Mouse (Mus musculus): ENCODE results near the gene Prss12. TPM values are rescaled to one million over a fixed set of nuclear protein-coding genes. Genes with fewer than 3 reads are reported as not detected.

Gene Prss12
- polyA plus RNA-seq, 1 experiment from 2014 or later: 4.2 TPM

- ATAC-seq (ENCODE audit: low FRiP score): no peak
- Histone ChIP-seq H3K9ac (ENCODE audit: low read depth, low read length) (no peak overlapping the region), H3K4me2 (replicated peaks; ENCODE audit: low read depth, low read length) (no peak overlapping the region), H3K36me3 (ENCODE audit: control insufficient read depth, insufficient read depth, low read length) (no peaks in the 10 kb centered on the region), H3K9me3 (ENCODE audit: control insufficient read depth, low read length) (no peaks in the 10 kb centered on the region), H3K27ac (ENCODE audit: low read depth, low read length) (no peak overlapping the region), H3K27me3 (ENCODE audit: control insufficient read depth, insufficient read depth, low read length) (no peaks in the 10 kb centered on the region), H3K4me3 (ENCODE audit: low read depth, low read length) (no peak overlapping the region), H3K4me1 (replicated peaks; ENCODE audit: control insufficient read depth, insufficient read depth, low read length) (no peaks in the 10 kb centered on the region)
- 79% methylated on average over 6 of the region's 6 CpGs for WGBS
- no peak for DNase-seq (ENCODE audit: low spot score)
Measured at GRCm38 (mm10) chr3:123543585-123544304, 97.0 kb downstream of the Prss12 start.

- DNase-seq (ENCODE audit: low spot score) (no peak), ATAC-seq (ENCODE audit: low FRiP score) (no peak)
- Histone ChIP-seq H3K27ac (ENCODE audit: low read depth, low read length) (no peak overlapping the region), H3K27me3 (ENCODE audit: control insufficient read depth, insufficient read depth, low read length) (no peaks in the 10 kb centered on the region), H3K4me1 (replicated peaks; ENCODE audit: control insufficient read depth, insufficient read depth, low read length) (no peaks in the 10 kb centered on the region), H3K9ac (ENCODE audit: low read depth, low read length) (no peak overlapping the region), H3K36me3 (ENCODE audit: control insufficient read depth, insufficient read depth, low read length) (no peaks in the 10 kb centered on the region), H3K9me3 (ENCODE audit: control insufficient read depth, low read length) (no peaks in the 10 kb centered on the region), H3K4me3 (ENCODE audit: low read depth, low read length) (no peak overlapping the region), H3K4me2 (replicated peaks; ENCODE audit: low read depth, low read length) (no peak overlapping the region)
- 91% methylated on average over 3 of the region's 3 CpGs for WGBS
Measured at GRCm38 (mm10) chr3:123550487-123550886, 103.8 kb downstream of the Prss12 start.

- DNase-seq (ENCODE audit: low spot score): no peak
- Histone ChIP-seq H3K36me3 (ENCODE audit: control insufficient read depth, insufficient read depth, low read length) (no peaks in the 10 kb centered on the region), H3K4me2 (replicated peaks; ENCODE audit: low read depth, low read length) (no peak overlapping the region), H3K4me3 (ENCODE audit: low read depth, low read length) (no peak overlapping the region), H3K9ac (ENCODE audit: low read depth, low read length) (no peak overlapping the region), H3K9me3 (ENCODE audit: control insufficient read depth, low read length) (no peaks in the 10 kb centered on the region), H3K27me3 (ENCODE audit: control insufficient read depth, insufficient read depth, low read length) (no peaks in the 10 kb centered on the region), H3K27ac (ENCODE audit: low read depth, low read length) (no peak overlapping the region), H3K4me1 (replicated peaks; ENCODE audit: control insufficient read depth, insufficient read depth, low read length) (no peaks in the 10 kb centered on the region)
- 82% methylated on average over 6 of the region's 6 CpGs for WGBS
- ATAC-seq (ENCODE audit: low FRiP score): no peak
Measured at GRCm38 (mm10) chr3:123553872-123554271, 107.2 kb downstream of the Prss12 start.

DNA sequence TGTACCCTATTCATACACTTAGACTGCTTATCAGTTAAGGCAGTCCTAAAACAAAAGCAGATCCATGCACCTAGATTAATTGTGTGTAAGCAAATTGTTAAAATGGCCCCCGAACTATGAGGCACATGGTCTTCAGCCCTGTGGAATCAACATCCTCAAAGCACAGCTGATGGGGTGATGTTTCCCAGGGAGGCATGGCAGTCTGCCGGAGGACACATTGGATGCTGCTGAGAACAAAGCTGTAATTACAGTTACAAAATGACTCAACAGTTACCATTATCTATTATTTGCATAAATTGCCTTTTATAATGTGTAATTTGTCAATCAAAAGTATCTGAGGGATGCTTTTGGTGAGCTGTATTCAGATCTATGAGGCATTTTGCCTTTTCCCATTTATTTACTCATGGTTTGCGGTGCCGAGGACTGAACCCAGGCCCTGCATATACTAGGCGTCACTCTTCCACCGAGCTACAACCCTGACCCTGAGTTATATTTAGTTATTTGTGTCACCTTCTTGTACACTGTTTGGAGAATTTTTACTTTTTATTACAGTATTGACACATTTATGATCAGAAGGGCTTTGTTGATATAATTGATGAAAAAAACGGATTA lies 108.6 kb downstream of the Prss12 start:
- H3K36me3 ChIP-seq (ENCODE audit: control insufficient read depth, insufficient read depth, low read length): no peaks in the 10 kb centered on the region
- DNase-seq (ENCODE audit: low spot score): no peak
- no peak overlapping the region for H3K4me3 ChIP-seq (ENCODE audit: low read depth, low read length)
- H3K9ac ChIP-seq (ENCODE audit: low read depth, low read length): no peak overlapping the region
- H3K27ac ChIP-seq (ENCODE audit: low read depth, low read length): no peak overlapping the region
- H3K4me1 ChIP-seq (replicated peaks; ENCODE audit: control insufficient read depth, insufficient read depth, low read length): no peaks in the 10 kb centered on the region
- no peak overlapping the region for H3K4me2 ChIP-seq (replicated peaks; ENCODE audit: low read depth, low read length)
- H3K27me3 ChIP-seq (ENCODE audit: control insufficient read depth, insufficient read depth, low read length): no peaks in the 10 kb centered on the region
- WGBS: 94% methylated on average over 7 of the region's 7 CpGs
- ATAC-seq (ENCODE audit: low FRiP score): no peak
- no peaks in the 10 kb centered on the region for H3K9me3 ChIP-seq (ENCODE audit: control insufficient read depth, low read length)

Other genes with a start within 250 kb of the Prss12 start
- 2.7 and 2.9 TPM in 2 replicates for gene Synpo2, start 210.8 kb upstream of the Prss12 start, polyA plus RNA-seq (2014; fragmentation: Nextera tagmentation; extraction: Ambion mirVana)
- 25.2 and 27.1 TPM in 2 replicates for gene Sec24d, start 179.5 kb upstream of the Prss12 start, polyA plus RNA-seq (2014; fragmentation: Nextera tagmentation; extraction: Ambion mirVana)
- 28.9 TPM in 2 replicates for gene Mettl14, start 60.8 kb upstream of the Prss12 start, polyA plus RNA-seq (2014; fragmentation: Nextera tagmentation; extraction: Ambion mirVana)
- 9.9 and 11.2 TPM in 2 replicates for gene Ndst3, start 243.9 kb downstream of the Prss12 start, polyA plus RNA-seq (2014; fragmentation: Nextera tagmentation; extraction: Ambion mirVana)